ENCODE assay signal across 13 mouse cellular contexts in genomic region chr10:80765746-80766145, GRCm38 (mm10). TPM values are rescaled to one million over a fixed set of nuclear protein-coding genes. Genes with fewer than 3 reads are reported as not detected.
DNase-seq lines count a peak whose midpoint lies in the region; ATAC-seq and TF ChIP-seq lines count a peak whose summit lies in the region.
"Had no signal": no experiment of that assay in that cellular context is flagged by ENCODE, and none has a peak within 500 bp of the region (broad histone marks: within the 10 kb centered on the region; RNA-seq: fewer than 3 reads in every experiment).

No protein-coding gene starts in this region.

- H3K4me2 ChIP-seq in liver, embryonic 11.5 days: no peak overlapping the region
- H3K4me2 ChIP-seq: hindbrain, embryonic 15.5 days had no signal

- peaks cover 13% of the 10 kb centered on the region for H3K36me3 ChIP-seq in liver, adult 2 months (ENCODE audit: control insufficient read depth, insufficient read depth, low read length)
- H3K36me3 ChIP-seq in liver, embryonic 11.5 days (ENCODE audit: control insufficient read depth, insufficient read depth, low read length): peaks cover 39% of the 10 kb centered on the region
- peaks cover 34% of the 10 kb centered on the region for H3K36me3 ChIP-seq in ES-E14 (ENCODE audit: control insufficient read depth, insufficient read depth, low read length, poor library complexity, severe bottlenecking)

- 0 out of 2 replicates have a peak overlapping the region, but pooled peaks have one; percentile 16 for H3K27ac ChIP-seq in gastrocnemius, adult 2 months
- peak overlapping the region; percentile 83 for H3K27ac ChIP-seq in liver, adult 2 months (replicated peaks; ENCODE audit: insufficient read depth, low read depth, low read length)
- no peak overlapping the region for H3K27ac ChIP-seq in liver, embryonic 11.5 days (ENCODE audit: low read depth, low read length)
- peak overlapping the region; percentile 74 for H3K27ac ChIP-seq in ES-E14 (ENCODE audit: insufficient read depth, low read depth, low read length, poor library complexity, severe bottlenecking)
- H3K27ac ChIP-seq in cortical plate, adult 2 months (ENCODE audit: insufficient read depth, low read length): peak overlapping the region; percentile 6; the same call in 1 of the 2 replicates
- H3K27ac ChIP-seq: hindbrain, embryonic 15.5 days; midbrain, embryonic 10.5 days had no signal

- in situ Hi-C loops in ES-E14 (cut with MboI; ENCODE audit: low sequenced_read_pairs in 2 of 2, unreplicated experiment in 2 of 2): no loop called here

- no peak overlapping the region for H3K4me3 ChIP-seq in gastrocnemius, adult 2 months
- no peak overlapping the region for H3K4me3 ChIP-seq in liver, adult 2 months (ENCODE audit: insufficient read depth, low read depth, low read length)
- H3K4me3 ChIP-seq in liver, embryonic 11.5 days (ENCODE audit: low read depth, low read length): no peak overlapping the region
- H3K4me3 ChIP-seq in ES-E14 (ENCODE audit: insufficient read depth in 1 of 2, low read depth in 1 of 2, low read length in 2 of 2, poor library complexity in 1 of 2, severe bottlenecking in 1 of 2): no peak overlapping the region
- H3K4me3 ChIP-seq in cortical plate, adult 2 months (ENCODE audit: insufficient read depth, low read length): no peak overlapping the region
- H3K4me3 ChIP-seq: hindbrain, embryonic 15.5 days; midbrain, embryonic 10.5 days had no signal

- H3K79me2 ChIP-seq in liver, adult 2 months (ENCODE audit: control insufficient read depth, insufficient read depth, low read length): peaks cover 33% of the 10 kb centered on the region; the same call in 1 of the 2 replicates

- H3K9me3 ChIP-seq in liver, embryonic 11.5 days (ENCODE audit: control insufficient read depth, low read length): no peaks in the 10 kb centered on the region
- H3K9me3 ChIP-seq in ES-E14 (ENCODE audit: control insufficient read depth, insufficient read depth, low read depth, low read length): no peaks in the 10 kb centered on the region
- H3K9me3 ChIP-seq: hindbrain, embryonic 15.5 days; midbrain, embryonic 10.5 days had no signal

- no peak for DNase-seq in gastrocnemius, adult 2 months
- no peak for DNase-seq in gastrocnemius, postnatal 4 days (ENCODE audit: low spot score in 2 of 2)
- DNase-seq in liver, adult 2 months (ENCODE audit: extremely low read depth, low read depth, low spot score): peak; percentile 73
- DNase-seq in liver, embryonic 11.5 days (ENCODE audit: low spot score): no peak
- no peak for DNase-seq in ES-E14 (ENCODE audit: low read depth, low spot score)
- DNase-seq in testis, postnatal 14 days (ENCODE audit: low spot score): no peak
- DNase-seq: cerebellum, adult 11 months; thymus, postnatal 36 days had no signal

- H3K9ac ChIP-seq in liver, adult 2 months (ENCODE audit: low read depth, low read length): no peak overlapping the region
- no peak overlapping the region for H3K9ac ChIP-seq in liver, embryonic 11.5 days (ENCODE audit: low read depth, low read length)
- peak overlapping the region; percentile 14; the same call in 1 of the 2 replicates for H3K9ac ChIP-seq in ES-E14 (ENCODE audit: insufficient read depth, low read depth, low read length, poor library complexity, severe bottlenecking)
- H3K9ac ChIP-seq: hindbrain, embryonic 15.5 days had no signal

- H3K4me1 ChIP-seq in liver, adult 2 months (ENCODE audit: control insufficient read depth, insufficient read depth, low read length): peaks cover 46% of the 10 kb centered on the region
- peaks cover 13% of the 10 kb centered on the region for H3K4me1 ChIP-seq in liver, embryonic 11.5 days (replicated peaks; ENCODE audit: control insufficient read depth, insufficient read depth, low read length)
- H3K4me1 ChIP-seq in ES-E14 (ENCODE audit: control insufficient read depth in 2 of 2, insufficient read depth in 2 of 2, low read length in 2 of 2, poor library complexity in 1 of 2): peaks cover 5 to 20% of the 10 kb centered on the region in 2 experiments; a peak in 3 of 4 replicates
- peaks cover 9% of the 10 kb centered on the region for H3K4me1 ChIP-seq in cortical plate, adult 2 months (ENCODE audit: control insufficient read depth, insufficient read depth, low read length)

- 19% methylated on average over 2 of the region's 2 CpGs for WGBS in liver, adult 2 months
- 85% methylated on average over 2 of the region's 2 CpGs for WGBS in liver, embryonic 11.5 days

- no peak for TF ChIP-seq POLR2A in liver, adult 2 months (IDR thresholded peaks at IDR 0.05; ENCODE audit: extremely low read depth, insufficient read depth, low read length)
- no peak for TF ChIP-seq POLR2A in cortical plate, adult 2 months (IDR thresholded peaks at IDR 0.05; ENCODE audit: extremely low read depth, insufficient read depth, low read length)

- H3K27me3 ChIP-seq in liver, adult 2 months (ENCODE audit: control insufficient read depth, insufficient read depth, low read length): no peaks in the 10 kb centered on the region
- no peaks in the 10 kb centered on the region for H3K27me3 ChIP-seq in liver, embryonic 11.5 days (replicated peaks; ENCODE audit: control insufficient read depth, insufficient read depth, low read length)
- H3K27me3 ChIP-seq: hindbrain, embryonic 15.5 days had no signal

- intact Hi-C loops in gastrocnemius, adult 2 months (cut with DNase I): no loop called here

- TF ChIP-seq CTCF in gastrocnemius, adult 2 months (IDR thresholded peaks at IDR 0.05): no peak
- TF ChIP-seq CTCF in liver, adult 2 months (IDR thresholded peaks at IDR 0.05; ENCODE audit: low read depth, low read length): no peak
- TF ChIP-seq CTCF in cortical plate, adult 2 months (IDR thresholded peaks at IDR 0.05; ENCODE audit: extremely low read depth, insufficient read depth, low read length): no peak

- no peak for ATAC-seq in liver, embryonic 11.5 days (replicated peaks; ENCODE audit: low FRiP score)

TF ChIP-seq in ES-E14, 5 proteins besides CTCF, POLR2A, EP300 and RAD21:
- no peak for TF ChIP-seq ZC3H11A (IDR thresholded peaks at IDR 0.05; ENCODE audit: borderline replicate concordance, low read depth, low read length)

RNA-seq across cellular contexts. Expression of gene Dot1l, which starts 10.7 kb away (rescaled TPM):
- total RNA-seq in gastrocnemius, adult 2 months (2021): 10 to 100 TPM; 19.9 to 23.1 TPM
- total RNA-seq in gastrocnemius, postnatal 4 days (2021): 10 to 100 TPM; 50.5 to 61.2 TPM
- total RNA-seq in liver, adult 2 months (2014; rRNA removed): 2.4 and 3.6 TPM in 2 replicates
- 13.0 and 14.8 TPM in 2 replicates for polyA plus RNA-seq in liver, adult 2 months (2012; rRNA removed)
- polyA plus RNA-seq in liver, embryonic 11.5 days (2014; fragmentation: Nextera tagmentation; extraction: Ambion mirVana): 23.9 and 28.2 TPM in 2 replicates
- 31.9 and 41.2 TPM in 2 replicates for total RNA-seq in ES-E14 (2012; rRNA removed)
- 45.9 and 47.8 TPM in 2 replicates for polyA plus RNA-seq in cortical plate, adult 2 months (2012; rRNA removed)

RNA-seq across cellular contexts. Expression of gene Ap3d1, which starts 23.7 kb away (rescaled TPM):
- 10 to 100 TPM; 27.0 to 33.5 TPM for total RNA-seq in gastrocnemius, adult 2 months (2021)
- 10 to 100 TPM; 52.1 to 58.7 TPM for total RNA-seq in gastrocnemius, postnatal 4 days (2021)
- total RNA-seq in liver, adult 2 months (2014; rRNA removed): 22.3 and 35.2 TPM in 2 replicates
- 38.1 and 49.2 TPM in 2 replicates for polyA plus RNA-seq in liver, adult 2 months (2012; rRNA removed)
- 53.1 and 53.2 TPM in 2 replicates for polyA plus RNA-seq in liver, embryonic 11.5 days (2014; fragmentation: Nextera tagmentation; extraction: Ambion mirVana)
- 74.8 and 106 TPM in 2 replicates for total RNA-seq in ES-E14 (2012; rRNA removed)
- 157 and 159 TPM in 2 replicates for polyA plus RNA-seq in cortical plate, adult 2 months (2012; rRNA removed)

RNA-seq across cellular contexts. Expression of gene Sf3a2, which starts 32.3 kb away (rescaled TPM):
- total RNA-seq in gastrocnemius, adult 2 months (2021): 10 to 100 TPM; 28.9 to 29.1 TPM
- 10 to 100 TPM; 47.1 to 55.8 TPM for total RNA-seq in gastrocnemius, postnatal 4 days (2021)
- 6.7 and 8.6 TPM in 2 replicates for total RNA-seq in liver, adult 2 months (2014; rRNA removed)
- polyA plus RNA-seq in liver, adult 2 months (2012; rRNA removed): 12.7 and 17.8 TPM in 2 replicates
- 116 and 121 TPM in 2 replicates for polyA plus RNA-seq in liver, embryonic 11.5 days (2014; fragmentation: Nextera tagmentation; extraction: Ambion mirVana)
- 31.4 and 39.6 TPM in 2 replicates for total RNA-seq in ES-E14 (2012; rRNA removed)
- polyA plus RNA-seq in cortical plate, adult 2 months (2012; rRNA removed): 38.9 and 46.1 TPM in 2 replicates

RNA-seq across cellular contexts. Expression of gene Plekhj1, which starts 32.7 kb away (rescaled TPM):
- total RNA-seq in gastrocnemius, adult 2 months (2021): 10 to 100 TPM; 22.3 to 29.8 TPM
- total RNA-seq in gastrocnemius, postnatal 4 days (2021): 10 to 100 TPM; 41.7 to 43.0 TPM
- 16.0 and 17.4 TPM in 2 replicates for total RNA-seq in liver, adult 2 months (2014; rRNA removed)
- polyA plus RNA-seq in liver, adult 2 months (2012; rRNA removed): 29.4 and 42.2 TPM in 2 replicates
- 178 and 188 TPM in 2 replicates for polyA plus RNA-seq in liver, embryonic 11.5 days (2014; fragmentation: Nextera tagmentation; extraction: Ambion mirVana)
- 77.2 and 87.1 TPM in 2 replicates for total RNA-seq in ES-E14 (2012; rRNA removed)
- 59.5 and 62.6 TPM in 2 replicates for polyA plus RNA-seq in cortical plate, adult 2 months (2012; rRNA removed)

RNA-seq across cellular contexts. Expression of gene Amh, which starts 39.3 kb away (rescaled TPM):
- under 1 TPM; 0.38 to 0.98 TPM for total RNA-seq in gastrocnemius, adult 2 months (2021)
- total RNA-seq in gastrocnemius, postnatal 4 days (2021): under 1 TPM; 0.86 to 0.93 TPM
- 0.13 and 0.18 TPM in 2 replicates for total RNA-seq in liver, adult 2 months (2014; rRNA removed)
- polyA plus RNA-seq in liver, adult 2 months (2012; rRNA removed): 0.09 and 0.21 TPM in 2 replicates
- polyA plus RNA-seq in liver, embryonic 11.5 days (2014; fragmentation: Nextera tagmentation; extraction: Ambion mirVana): 0.14 TPM in 1 of 2 replicates, not detected in the other
- total RNA-seq in ES-E14 (2012; rRNA removed): 1.0 and 1.9 TPM in 2 replicates
- 1.6 and 2.3 TPM in 2 replicates for polyA plus RNA-seq in cortical plate, adult 2 months (2012; rRNA removed)
- polyA plus RNA-seq: limb, embryonic 11.5 days; midbrain, embryonic 10.5 days; stomach, embryonic 14.5 days had no signal
